Mouse (Mus musculus) forebrain, embryonic 14.5 days (tissue): ENCODE measurements around the gene Rnd1. TPM values are rescaled to one million over a fixed set of nuclear protein-coding genes. Genes with fewer than 3 reads are reported as not detected.

Experiments used
- ATAC-seq: fragments of 200-750 bp; cut with Nextera tagmentation; 2 replicates; pipeline ENCODE4 v1.8.0; 2017; ENCODE audit warnings: mild to moderate bottlenecking, moderate library complexity
- DNase-seq: peaks from one replicate; pipeline ENCODE4 v3.0.0-alpha.2; 2015; ENCODE audit warnings: low spot score
- H3K27ac ChIP-seq: fragments of 300-500 bp; sonication (generic); 2 replicates; pipeline ENCODE4 v1.5.1; 2014; ENCODE audit warnings: low read depth, mild to moderate bottlenecking, control low read depth, low read length, moderate library complexity
- H3K27me3 ChIP-seq: fragments of 300-500 bp; sonication (generic); replicated peaks from 2 replicates; pipeline ENCODE4 v1.6.1; 2014; ENCODE audit warnings: low read length, control low read depth, mixed read lengths; ENCODE audit not compliant: control insufficient read depth, insufficient read depth
- H3K36me3 ChIP-seq: fragments of 300-500 bp; sonication (generic); 2 replicates; pipeline ENCODE4 v1.6.1; 2014; ENCODE audit warnings: low read length, control low read depth; ENCODE audit not compliant: control insufficient read depth, insufficient read depth
- H3K4me1 ChIP-seq: fragments of 300-500 bp; sonication (generic); 2 replicates; pipeline ENCODE4 v1.6.1; 2014; ENCODE audit warnings: antibody characterized with exemption, low read length, control low read depth; ENCODE audit not compliant: control insufficient read depth, insufficient read depth
- H3K4me2 ChIP-seq: fragments of 300-500 bp; sonication (generic); 2 replicates; pipeline ENCODE4 v1.6.1; 2014; ENCODE audit warnings: mild to moderate bottlenecking, control low read depth, low read length
- H3K4me3 ChIP-seq: fragments of 300-500 bp; sonication (generic); 2 replicates; pipeline ENCODE4 v1.5.1; 2014; ENCODE audit warnings: low read depth, low read length, control low read depth
- H3K9ac ChIP-seq: fragments of 300-500 bp; sonication (generic); 2 replicates; pipeline ENCODE4 v1.6.1; 2014; ENCODE audit warnings: mild to moderate bottlenecking, low read length, control low read depth, moderate library complexity
- H3K9me3 ChIP-seq: fragments of 300-500 bp; sonication (generic); replicated peaks from 2 replicates; pipeline ENCODE4 v1.6.1; 2016; ENCODE audit warnings: low read length, control low read depth, mixed read lengths; ENCODE audit not compliant: control insufficient read depth
- WGBS: fragments of 180-500 bp; shearing (Covaris S2); extraction: QIAGEN DNeasy Blood & Tissue Kit; methylation state at CpG from one replicate; pipeline ENCODE4 v1.1.7; 2014; 5-methylcytosine and 5-hydroxymethylcytosine counted together
- polyA plus RNA-seq: library from polyadenylated mRNA; unstranded; fragments of >200 nt; fragmentation: Nextera tagmentation; extraction: Ambion mirVana; gene quantifications from 2 replicates; pipeline ENCODE4 v1.2.1, GENCODE M21; 2014

The Rnd1 gene
- polyA plus RNA-seq, 1 experiment from 2014 or later, result 6.3 TPM

DNA sequence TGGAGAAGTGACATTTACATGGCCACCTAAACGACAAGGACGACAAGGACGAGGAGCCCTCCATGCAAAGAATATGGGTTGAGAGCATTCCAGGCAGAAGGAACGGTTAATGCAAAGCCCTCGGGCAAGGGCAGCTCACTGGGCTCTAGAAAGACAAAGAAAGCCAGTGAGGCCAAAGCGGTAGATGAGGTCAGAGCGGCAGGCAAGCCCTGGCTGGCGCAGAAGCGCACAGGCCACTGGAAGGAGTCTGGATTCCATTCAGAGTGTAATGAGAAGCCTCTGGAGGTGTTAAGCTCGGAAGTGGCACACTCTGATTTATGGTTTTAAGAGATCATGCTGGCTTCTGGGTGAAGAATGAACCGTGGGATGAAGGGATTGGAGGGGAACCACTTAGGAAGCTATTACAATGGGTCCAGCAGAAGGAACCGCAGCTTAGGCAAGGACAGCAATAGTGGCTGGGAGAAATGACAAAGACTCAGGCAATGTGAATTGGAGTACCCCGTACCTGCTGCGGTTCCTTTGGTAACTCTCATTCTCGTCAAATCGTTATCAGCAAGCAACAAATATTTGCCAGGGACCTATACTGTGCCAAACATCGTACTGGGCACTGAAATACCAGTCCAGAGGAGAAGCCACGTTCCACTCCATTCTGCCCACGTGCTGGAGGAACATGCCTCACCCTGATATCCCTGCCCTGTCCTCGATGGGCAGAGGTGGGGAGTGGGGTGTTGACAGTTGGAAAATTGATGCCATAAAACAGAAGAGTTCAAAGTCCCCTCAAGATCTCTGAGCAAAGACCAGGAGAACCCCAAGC, 60.7 kb downstream of the Rnd1 start:
- Histone ChIP-seq H3K9ac (no peak overlapping the region), H3K27ac (no peak overlapping the region), H3K9me3 (no peaks in the 10 kb centered on the region), H3K27me3 (no peaks in the 10 kb centered on the region), H3K4me1 (no peaks in the 10 kb centered on the region), H3K4me2 (no peak overlapping the region), H3K36me3 (no peaks in the 10 kb centered on the region), H3K4me3 (no peak overlapping the region)
- ATAC-seq, result peak; percentile 23; the same call in 1 of the 2 replicates
- WGBS, result 37% methylated on average over 20 of the region's 20 CpGs
- no peak for DNase-seq

DNA sequence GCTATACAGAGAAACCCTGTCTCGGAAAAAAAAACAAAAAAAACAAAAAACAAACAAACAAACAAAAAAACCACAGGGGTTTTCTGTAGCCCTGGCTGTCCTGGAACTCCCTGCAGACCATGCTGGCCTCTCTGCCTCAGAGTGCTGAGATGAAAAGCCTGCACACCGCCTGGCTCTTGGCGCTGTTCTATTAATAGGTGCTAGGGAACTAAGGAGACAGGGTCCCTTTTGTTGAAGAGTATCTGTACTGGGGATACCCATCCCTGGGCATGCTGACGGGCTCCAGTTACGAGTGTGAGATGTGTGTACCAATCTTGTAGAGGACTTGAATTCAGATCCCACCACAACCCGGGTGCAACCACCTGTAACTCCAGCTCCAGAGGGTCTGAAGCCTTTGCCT, 61.5 kb downstream of the Rnd1 start:
- Histone ChIP-seq H3K27me3 (no peaks in the 10 kb centered on the region), H3K4me3 (no peak overlapping the region), H3K27ac (no peak overlapping the region), H3K9me3 (no peaks in the 10 kb centered on the region), H3K4me2 (no peak overlapping the region), H3K36me3 (no peaks in the 10 kb centered on the region), H3K9ac (no peak overlapping the region), H3K4me1 (no peaks in the 10 kb centered on the region)
- WGBS, result 70% methylated on average over 6 of the region's 6 CpGs
- ATAC-seq (no peak), DNase-seq (no peak)

DNA sequence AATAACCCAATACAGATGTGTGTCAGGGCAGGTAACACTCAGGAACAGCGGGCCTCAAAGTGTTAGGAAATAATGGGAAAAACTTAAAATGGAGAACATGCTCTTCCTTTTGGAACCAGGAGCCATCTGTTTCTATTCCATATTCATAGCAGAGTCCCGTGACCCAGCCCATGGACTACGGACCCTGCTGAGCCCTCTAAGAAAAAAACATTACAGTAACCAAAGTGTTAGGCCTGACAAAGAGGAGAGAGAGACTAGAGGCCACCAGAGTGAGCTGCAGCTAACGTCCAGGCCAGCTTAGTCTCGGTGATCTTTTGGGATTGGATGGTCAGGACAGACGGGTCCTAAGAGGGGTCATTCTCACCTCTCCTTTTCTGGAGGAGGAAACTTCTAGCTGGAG, 62.3 kb downstream of the Rnd1 start:
- H3K9ac ChIP-seq, result 0 out of 2 replicates have a peak overlapping the region, but pooled peaks have one; percentile 25
- no peak overlapping the region for H3K27ac ChIP-seq
- H3K4me1 ChIP-seq, result no peaks in the 10 kb centered on the region
- H3K4me3 ChIP-seq, result no peak overlapping the region
- DNase-seq (no peak), ATAC-seq (no peak)
- H3K9me3 ChIP-seq, result no peaks in the 10 kb centered on the region
- 53% methylated on average over 6 of the region's 6 CpGs for WGBS
- no peak overlapping the region for H3K4me2 ChIP-seq
- no peaks in the 10 kb centered on the region for H3K36me3 ChIP-seq
- H3K27me3 ChIP-seq, result no peaks in the 10 kb centered on the region

DNA sequence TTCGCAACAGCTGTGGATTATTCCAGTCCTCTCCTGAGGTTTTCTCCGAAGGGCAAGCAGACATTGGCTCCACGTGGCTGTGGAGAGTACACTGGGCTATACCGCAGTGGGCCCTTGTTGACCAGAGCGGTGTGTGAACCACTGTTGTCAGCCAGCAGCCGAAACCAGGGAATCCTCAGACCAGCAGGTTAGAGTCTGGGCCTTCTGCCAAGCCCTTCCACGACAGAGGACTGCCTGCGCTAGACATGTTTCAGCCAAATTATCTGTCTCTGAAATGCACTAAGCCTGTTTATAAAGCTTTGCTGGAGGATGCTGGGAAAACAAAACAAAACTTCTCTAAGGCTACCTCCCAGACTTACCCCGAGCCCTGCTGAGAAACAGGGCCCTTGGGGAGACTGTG, 62.7 kb downstream of the Rnd1 start:
- H3K9ac ChIP-seq, result 0 out of 2 replicates have a peak overlapping the region, but pooled peaks have one; percentile 25
- no peaks in the 10 kb centered on the region for H3K9me3 ChIP-seq
- H3K36me3 ChIP-seq, result no peaks in the 10 kb centered on the region
- no peak overlapping the region for H3K4me2 ChIP-seq
- 40% methylated on average over 9 of the region's 9 CpGs for WGBS
- H3K27me3 ChIP-seq, result no peaks in the 10 kb centered on the region
- no peaks in the 10 kb centered on the region for H3K4me1 ChIP-seq
- DNase-seq (peak; percentile 50), ATAC-seq (no peak)
- no peak overlapping the region for H3K27ac ChIP-seq
- no peak overlapping the region for H3K4me3 ChIP-seq

Other genes with a start within 250 kb of the Rnd1 start
- not detected in 2 replicates for gene Olfr282, start 246.2 kb downstream of the Rnd1 start, polyA plus RNA-seq
- not detected in 2 replicates for gene Olfr281, start 224.9 kb downstream of the Rnd1 start, polyA plus RNA-seq
- gene OR5BS1P, start 207.6 kb downstream of the Rnd1 start, polyA plus RNA-seq, result not detected in 2 replicates
- not detected in 2 replicates for gene Lalba, start 194.7 kb downstream of the Rnd1 start, polyA plus RNA-seq
- not detected in 2 replicates for gene Olfr279, start 185.1 kb downstream of the Rnd1 start, polyA plus RNA-seq
- 134 and 135 TPM in 2 replicates for gene Kansl2, start 143.2 kb downstream of the Rnd1 start, polyA plus RNA-seq
- gene Ccnt1, start 106.5 kb downstream of the Rnd1 start, polyA plus RNA-seq, result 51.3 and 61.7 TPM in 2 replicates
- not detected in 2 replicates for gene 4930415O20Rik, start 106.5 kb downstream of the Rnd1 start, polyA plus RNA-seq
- gene Adcy6, start 67.4 kb downstream of the Rnd1 start, polyA plus RNA-seq, result 6.4 and 10.4 TPM in 2 replicates
- 75.9 and 95.4 TPM in 2 replicates for gene Cacnb3, start 46.6 kb downstream of the Rnd1 start, polyA plus RNA-seq
- gene Ddx23, start 14.6 kb downstream of the Rnd1 start, polyA plus RNA-seq, result 18.2 and 24.3 TPM in 2 replicates
- gene Ccdc65, start 30.7 kb upstream of the Rnd1 start, polyA plus RNA-seq, result 3.2 and 3.3 TPM in 2 replicates
- gene Fkbp11, start 50.7 kb upstream of the Rnd1 start, polyA plus RNA-seq, result 2.6 and 3.8 TPM in 2 replicates
- 31.7 and 41.4 TPM in 2 replicates for gene Arf3, start 85.8 kb upstream of the Rnd1 start, polyA plus RNA-seq
- not detected in 2 replicates for gene Wnt10b, start 100.7 kb upstream of the Rnd1 start, polyA plus RNA-seq
- 0.56 TPM in 1 of 2 replicates, not detected in the other for gene Wnt1, start 112.4 kb upstream of the Rnd1 start, polyA plus RNA-seq
- gene Ddn, start 132.0 kb upstream of the Rnd1 start, polyA plus RNA-seq, result 0.33 and 0.57 TPM in 2 replicates
- 82.1 and 87.3 TPM in 2 replicates for gene Prkag1, start 154.1 kb upstream of the Rnd1 start, polyA plus RNA-seq
- gene Kmt2d, start 193.7 kb upstream of the Rnd1 start, polyA plus RNA-seq, result 8.0 and 12.2 TPM in 2 replicates
- gene Rhebl1, start 217.1 kb upstream of the Rnd1 start, polyA plus RNA-seq, result 30.3 and 33.5 TPM in 2 replicates
- gene Dhh, start 221.1 kb upstream of the Rnd1 start, polyA plus RNA-seq, result 0.18 and 0.36 TPM in 2 replicates
- gene Lmbr1l, start 240.8 kb upstream of the Rnd1 start, polyA plus RNA-seq, result 10.9 TPM in 2 replicates